Mouse (Mus musculus) forebrain, embryonic 16.5 days (tissue): ENCODE data around the gene Rab9. TPM values are rescaled to one million over a fixed set of nuclear protein-coding genes. Genes with fewer than 3 reads are reported as not detected.

Experiments used
- ATAC-seq: fragments of 200-750 bp; cut with Nextera tagmentation; 2 replicates; pipeline ENCODE4 v1.8.0; 2017; ENCODE audit warnings: mild to moderate bottlenecking, moderate library complexity
- H3K27ac ChIP-seq: fragments of 300-500 bp; sonication (generic); 2 replicates; pipeline ENCODE4 v1.5.1; 2014; ENCODE audit warnings: low read length, control low read depth
- H3K27me3 ChIP-seq: fragments of 300-500 bp; sonication (generic); replicated peaks from 2 replicates; pipeline ENCODE4 v1.6.1; 2014; ENCODE audit warnings: low read length; ENCODE audit not compliant: control insufficient read depth, insufficient read depth
- H3K36me3 ChIP-seq: fragments of 300-500 bp; sonication (generic); 2 replicates; pipeline ENCODE4 v1.6.1; 2014; ENCODE audit not compliant: control insufficient read depth, insufficient read depth
- H3K4me1 ChIP-seq: fragments of 300-500 bp; sonication (generic); replicated peaks from 2 replicates; pipeline ENCODE4 v1.6.1; 2014; ENCODE audit warnings: low read length; ENCODE audit not compliant: control insufficient read depth, insufficient read depth
- H3K4me2 ChIP-seq: fragments of 300-500 bp; sonication (generic); 2 replicates; pipeline ENCODE4 v1.6.1; 2014; ENCODE audit warnings: mild to moderate bottlenecking, low read length, control low read depth
- H3K4me3 ChIP-seq: fragments of 300-500 bp; sonication (generic); replicated peaks from 2 replicates; pipeline ENCODE4 v1.5.1; 2014; ENCODE audit warnings: mild to moderate bottlenecking, low read length, control low read depth
- H3K9ac ChIP-seq: fragments of 300-500 bp; sonication (generic); replicated peaks from 2 replicates; pipeline ENCODE4 v1.6.1; 2014; ENCODE audit warnings: low read depth, low read length, control low read depth
- H3K9me3 ChIP-seq: fragments of 300-500 bp; sonication (generic); 2 replicates; pipeline ENCODE4 v1.6.1; 2016; ENCODE audit warnings: low read length; ENCODE audit not compliant: control insufficient read depth
- WGBS: fragments of 180-500 bp; shearing (Covaris S2); extraction: QIAGEN DNeasy Blood & Tissue Kit; methylation state at CpG from one replicate; pipeline ENCODE4 v1.1.7; 2014; 5-methylcytosine and 5-hydroxymethylcytosine counted together
- polyA plus RNA-seq: library from polyadenylated mRNA; unstranded; fragments of >200 nt; fragmentation: Nextera tagmentation; extraction: Ambion mirVana; gene quantifications from 2 replicates; pipeline ENCODE4 v1.2.1, GENCODE M21; 2015

Rab9 gene
- polyA plus RNA-seq, 1 experiment from 2014 or later, result 50.2 TPM

GRCm38 (mm10) chrX:166468321-166468720 lies 11.3 kb downstream of the Rab9 start:
- no peak overlapping the region for H3K9ac ChIP-seq
- no peaks in the 10 kb centered on the region for H3K4me1 ChIP-seq
- WGBS, result 94% methylated on average over 7 of the region's 7 CpGs
- no peak overlapping the region for H3K27ac ChIP-seq
- no peaks in the 10 kb centered on the region for H3K36me3 ChIP-seq
- no peak overlapping the region for H3K4me3 ChIP-seq
- H3K4me2 ChIP-seq, result no peak overlapping the region
- ATAC-seq, result no peak
- no peaks in the 10 kb centered on the region for H3K9me3 ChIP-seq
- H3K27me3 ChIP-seq, result no peaks in the 10 kb centered on the region

GRCm38 (mm10) chrX:166455525-166455924 lies 24.1 kb downstream of the Rab9 start:
- H3K27ac ChIP-seq, result no peak overlapping the region
- H3K36me3 ChIP-seq, result no peaks in the 10 kb centered on the region
- no peak overlapping the region for H3K9ac ChIP-seq
- H3K27me3 ChIP-seq, result no peaks in the 10 kb centered on the region
- H3K4me2 ChIP-seq, result no peak overlapping the region
- no peaks in the 10 kb centered on the region for H3K4me1 ChIP-seq
- whole genome bisulfite sequencing, result 81% methylated on average over 1 of the region's 1 CpGs
- no peak overlapping the region for H3K4me3 ChIP-seq
- no peak for ATAC-seq
- H3K9me3 ChIP-seq, result no peaks in the 10 kb centered on the region

- no peak overlapping the region for H3K9ac ChIP-seq
- no peaks in the 10 kb centered on the region for H3K4me1 ChIP-seq
- no peak overlapping the region for H3K27ac ChIP-seq
- no peak overlapping the region for H3K4me2 ChIP-seq
- no peak overlapping the region for H3K4me3 ChIP-seq
- 75% methylated on average over 3 of the region's 3 CpGs for WGBS
- H3K9me3 ChIP-seq, result no peaks in the 10 kb centered on the region
- no peak for ATAC-seq
- no peaks in the 10 kb centered on the region for H3K36me3 ChIP-seq
- H3K27me3 ChIP-seq, result no peaks in the 10 kb centered on the region
These were observed 25.3 kb downstream of the Rab9 start for GRCm38 (mm10) chrX:166454331-166454730.

GRCm38 (mm10) chrX:166453532-166453931 lies 26.1 kb downstream of the Rab9 start:
- no peak for ATAC-seq
- Histone ChIP-seq H3K4me1 (no peaks in the 10 kb centered on the region), H3K27me3 (no peaks in the 10 kb centered on the region), H3K4me3 (no peak overlapping the region), H3K4me2 (no peak overlapping the region), H3K36me3 (no peaks in the 10 kb centered on the region), H3K9me3 (no peaks in the 10 kb centered on the region), H3K27ac (no peak overlapping the region), H3K9ac (no peak overlapping the region)
- WGBS, result 82% methylated on average over 6 of the region's 6 CpGs

DNA sequence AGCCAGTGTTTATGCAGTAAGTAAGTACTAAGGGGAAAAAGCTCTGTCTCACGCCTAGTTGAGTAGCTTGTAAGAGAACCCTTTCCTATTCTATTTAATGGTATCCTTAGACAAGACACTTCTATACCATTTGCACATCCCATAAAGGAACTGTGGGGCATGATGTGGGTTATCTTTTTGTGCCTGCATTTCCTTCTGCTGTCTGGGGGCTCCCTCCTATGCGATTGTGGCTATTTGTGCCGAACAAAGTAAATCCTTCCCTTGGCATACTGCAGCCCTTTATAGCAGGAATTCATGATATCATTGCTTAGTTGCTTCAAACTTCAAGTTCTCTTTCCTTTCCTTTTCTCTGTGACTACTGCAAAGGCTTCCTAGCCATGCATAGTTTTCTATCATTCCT lies 35.1 kb downstream of the Rab9 start:
- Histone ChIP-seq H3K4me3 (no peak overlapping the region), H3K27me3 (no peaks in the 10 kb centered on the region), H3K27ac (no peak overlapping the region), H3K9ac (no peak overlapping the region), H3K4me2 (no peak overlapping the region), H3K9me3 (no peaks in the 10 kb centered on the region), H3K4me1 (0 out of 2 replicates have a peak, but pooled peaks cover 3% of the 10 kb centered on the region), H3K36me3 (no peaks in the 10 kb centered on the region)
- ATAC-seq, result no peak
- 84% methylated on average over 3 of the region's 3 CpGs for WGBS

- no peaks in the 10 kb centered on the region for H3K9me3 ChIP-seq
- H3K27me3 ChIP-seq, result no peaks in the 10 kb centered on the region
- H3K4me2 ChIP-seq, result peak within 1 kb of the TSS; percentile 65
- 0 out of 2 replicates have a peak, but pooled peaks cover 3% of the 10 kb centered on the region for H3K4me1 ChIP-seq
- peak within 1 kb of the TSS; percentile 82 for H3K9ac ChIP-seq
- H3K27ac ChIP-seq, result peak within 1 kb of the TSS; percentile 81
- WGBS, result 13% methylated on average over 42 of the region's 44 CpGs
- H3K36me3 ChIP-seq, result no peaks in the 10 kb centered on the region
- peak; percentile 99 for ATAC-seq
- peak within 1 kb of the TSS; percentile 62 for H3K4me3 ChIP-seq
These were observed 39.0 kb downstream of the Rab9 start, which contains the start of gene Ofd1 for GRCm38 (mm10) chrX:166440616-166441063. Gene Ofd1 (minus strand): TSS chrX:166440704.

- no peaks in the 10 kb centered on the region for H3K36me3 ChIP-seq
- H3K27ac ChIP-seq, result peak within 1 kb of the TSS; percentile 81
- H3K4me2 ChIP-seq, result peak within 1 kb of the TSS; percentile 65
- 0 out of 2 replicates have a peak, but pooled peaks cover 3% of the 10 kb centered on the region for H3K4me1 ChIP-seq
- H3K9me3 ChIP-seq, result no peaks in the 10 kb centered on the region
- H3K9ac ChIP-seq, result peak within 1 kb of the TSS; percentile 82
- H3K4me3 ChIP-seq, result peak within 1 kb of the TSS; percentile 62
- ATAC-seq, result peak; percentile 84
- H3K27me3 ChIP-seq, result no peaks in the 10 kb centered on the region
- WGBS, result 17% methylated on average over 25 of the region's 36 CpGs
These were observed 39.5 kb downstream of the Rab9 start, which contains the start of gene Trappc2 for GRCm38 (mm10) chrX:166440036-166440615. Gene Trappc2 (plus strand): TSS chrX:166440574.

GRCm38 (mm10) chrX:166434812-166435211 lies 44.9 kb downstream of the Rab9 start:
- WGBS, result 93% methylated on average over 2 of the region's 2 CpGs
- Histone ChIP-seq H3K4me2 (no peak overlapping the region), H3K27ac (no peak overlapping the region), H3K9me3 (no peaks in the 10 kb centered on the region), H3K36me3 (no peaks in the 10 kb centered on the region), H3K4me3 (no peak overlapping the region), H3K27me3 (no peaks in the 10 kb centered on the region), H3K4me1 (no peaks in the 10 kb centered on the region), H3K9ac (no peak overlapping the region)
- no peak for ATAC-seq

DNA sequence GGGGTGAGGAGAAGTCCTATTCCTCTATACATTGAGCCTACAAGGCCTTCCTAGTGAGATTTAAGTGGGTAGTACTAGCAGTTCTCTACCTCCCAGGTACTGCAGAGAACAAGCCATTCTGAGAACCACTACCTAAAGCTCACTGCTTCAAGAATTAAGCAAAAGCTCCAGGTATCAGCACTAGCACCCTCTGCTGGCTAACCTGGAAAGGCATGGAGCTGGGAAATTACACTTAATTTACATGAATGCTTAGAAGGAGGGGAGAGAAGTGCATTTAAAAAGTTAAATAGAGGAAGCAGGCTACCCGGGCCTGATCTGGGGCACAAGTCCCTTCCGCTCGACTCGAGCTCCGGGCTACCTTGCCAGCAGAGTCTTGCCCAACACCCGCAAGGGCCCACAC lies 63.5 kb downstream of the Rab9 start:
- Histone ChIP-seq H3K4me1 (no peaks in the 10 kb centered on the region), H3K4me2 (no peak overlapping the region), H3K9ac (no peak overlapping the region), H3K27ac (no peak overlapping the region), H3K9me3 (no peaks in the 10 kb centered on the region), H3K4me3 (no peak overlapping the region), H3K27me3 (no peaks in the 10 kb centered on the region), H3K36me3 (no peaks in the 10 kb centered on the region)
- no peak for ATAC-seq
- 70% methylated on average over 3 of the region's 6 CpGs for WGBS
